Mouse (Mus musculus): ENCODE results near the gene Wipf1.

The Wipf1 gene

GRCm38 (mm10) chr2:73428803-73429468 lies 100.6 kb downstream of the Wipf1 start:
- DNase-seq, result no peak

- DNase-seq, result peak; percentile 69
Measured at GRCm38 (mm10) chr2:73427293-73427692, 102.2 kb downstream of the Wipf1 start.

GRCm38 (mm10) chr2:73425822-73426221 lies 103.7 kb downstream of the Wipf1 start:
- no peak for DNase-seq

DNA sequence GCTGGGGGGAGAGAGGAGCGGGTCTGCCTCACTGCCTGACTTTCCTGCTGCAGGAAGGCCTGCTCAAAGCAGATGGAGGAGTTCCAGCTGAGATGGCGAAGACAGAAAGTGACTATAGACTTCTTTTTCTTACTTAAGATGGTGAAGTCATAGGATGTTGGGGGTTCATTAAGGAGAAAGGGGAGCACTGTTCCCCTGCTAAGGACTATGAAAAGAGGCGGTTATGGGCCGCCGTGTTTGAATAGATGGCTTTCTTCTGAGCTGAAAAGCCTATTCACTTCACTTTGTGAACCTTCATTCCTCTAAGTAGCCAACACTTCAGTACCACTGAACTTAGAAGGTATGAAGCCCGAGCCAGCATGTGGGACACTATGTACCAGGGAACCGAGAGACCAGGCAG lies 109.8 kb downstream of the Wipf1 start:
- DNase-seq, result no peak

DNA sequence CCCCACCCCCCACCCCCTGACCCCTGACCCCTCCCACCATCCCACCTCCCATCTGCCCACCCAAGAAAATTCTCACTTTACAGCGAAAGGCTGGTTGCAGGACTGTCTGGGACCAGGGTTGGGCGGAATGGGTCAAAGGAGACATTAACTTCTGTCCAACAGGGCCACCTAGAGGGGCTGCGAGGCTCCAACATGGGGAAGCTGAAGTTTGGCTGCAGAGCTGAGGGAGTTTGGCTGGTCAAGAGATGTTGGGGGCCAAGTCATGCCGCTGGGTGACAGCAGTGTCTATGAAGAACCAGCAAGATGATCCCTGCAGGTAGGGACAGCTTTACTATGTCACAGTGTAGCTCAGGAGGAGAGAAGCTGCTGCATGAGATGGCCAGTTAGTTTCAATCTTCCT lies 110.2 kb downstream of the Wipf1 start:
- DNase-seq, result peak; percentile 26

- DNase-seq, result no peak
Measured at GRCm38 (mm10) chr2:73415892-73416291, 113.6 kb downstream of the Wipf1 start.

DNA sequence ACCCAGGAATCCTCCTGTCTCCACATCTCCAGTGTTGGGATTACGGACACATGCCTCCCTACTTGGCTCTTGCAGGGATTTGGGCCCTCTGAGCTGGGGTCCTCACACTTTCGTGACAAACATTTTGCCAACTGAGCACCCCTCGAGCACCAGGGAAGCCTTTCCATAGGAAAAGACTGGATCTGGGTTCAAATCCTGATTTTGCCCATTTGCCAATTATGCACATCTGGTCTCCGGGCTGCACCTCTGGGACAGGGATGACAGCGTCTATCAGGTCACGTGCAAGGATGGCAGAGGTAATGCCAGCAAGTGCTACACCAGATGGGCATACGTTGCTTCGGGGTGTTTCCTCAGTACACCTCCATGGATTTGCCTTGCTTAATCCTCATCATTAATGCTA lies 119.5 kb downstream of the Wipf1 start:
- no peak for DNase-seq

DNA sequence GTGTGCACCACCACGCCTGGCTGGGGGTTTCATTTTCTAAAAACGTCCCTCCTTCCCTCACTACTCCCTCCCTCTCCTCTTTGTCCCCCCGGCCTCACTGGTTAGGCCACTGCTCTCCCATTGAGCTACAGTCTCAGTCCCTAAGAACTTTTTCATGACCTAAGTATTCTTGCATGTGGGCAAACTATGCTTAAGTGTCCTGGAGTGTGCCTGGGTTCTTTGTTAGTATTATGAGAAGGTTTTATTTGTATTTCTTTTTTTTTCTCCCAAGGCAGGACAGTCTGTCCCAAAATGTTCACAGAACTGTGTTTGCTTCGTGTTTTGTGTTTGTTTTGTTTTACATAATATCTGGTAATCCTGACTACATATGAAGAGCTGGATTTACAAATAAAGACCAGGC lies 121.9 kb downstream of the Wipf1 start:
- no peak for DNase-seq

DNA sequence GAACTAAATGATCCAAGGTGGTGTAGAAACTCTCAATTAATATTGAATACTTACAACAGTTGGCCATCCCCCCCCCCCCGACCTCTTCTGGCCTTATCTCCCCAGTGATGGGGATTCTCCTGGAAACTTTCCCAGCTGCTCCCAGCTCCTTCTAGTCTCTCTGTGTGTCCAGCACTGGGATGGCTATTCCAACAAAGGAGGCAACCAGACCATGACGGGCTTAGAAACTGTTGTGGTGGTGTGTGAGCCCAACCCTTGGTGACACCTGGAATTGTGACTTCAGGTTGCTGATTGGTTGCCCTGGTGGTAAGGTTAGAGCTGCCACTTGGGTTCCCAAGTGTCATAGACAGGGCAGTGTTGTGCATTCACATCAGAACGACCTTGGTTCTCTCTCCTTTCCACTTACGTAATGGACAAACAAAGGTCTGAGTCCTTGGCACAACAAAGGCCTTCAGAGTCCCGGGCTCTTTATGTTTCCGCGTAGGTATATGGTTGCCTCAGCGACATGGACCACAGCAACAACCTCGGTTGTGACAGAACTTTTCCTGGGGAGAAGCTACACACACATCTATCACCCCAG lies 123.1 kb downstream of the Wipf1 start:
- no peak for DNase-seq

- DNase-seq, result no peak
Measured at GRCm38 (mm10) chr2:73404980-73405379, 124.6 kb downstream of the Wipf1 start.

DNA sequence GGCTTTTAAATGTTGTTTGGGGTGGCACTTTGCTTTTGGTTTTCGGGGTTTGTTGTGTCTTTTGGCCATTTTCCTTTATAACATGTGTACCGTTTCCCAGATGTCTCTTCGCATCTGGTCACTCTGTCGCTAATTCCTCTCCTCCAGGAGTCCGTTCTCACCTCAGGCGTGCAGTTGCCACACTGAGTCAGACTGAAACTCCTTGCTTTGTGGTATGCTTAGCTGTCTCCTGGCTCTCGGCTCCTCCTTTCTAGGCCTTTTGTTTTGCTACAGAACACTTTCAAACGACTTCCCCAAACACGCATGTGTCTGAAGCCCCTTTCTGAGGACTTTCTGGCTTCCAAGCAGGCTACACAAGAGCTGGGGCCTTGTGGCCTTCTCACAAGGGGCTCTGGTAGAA lies 125.1 kb downstream of the Wipf1 start:
- DNase-seq, result no peak

GRCm38 (mm10) chr2:73403385-73404013 lies 126.0 kb downstream of the Wipf1 start:
- no peak for DNase-seq

- DNase-seq, result no peak
Measured at GRCm38 (mm10) chr2:73401689-73402088, 127.8 kb downstream of the Wipf1 start.

DNA sequence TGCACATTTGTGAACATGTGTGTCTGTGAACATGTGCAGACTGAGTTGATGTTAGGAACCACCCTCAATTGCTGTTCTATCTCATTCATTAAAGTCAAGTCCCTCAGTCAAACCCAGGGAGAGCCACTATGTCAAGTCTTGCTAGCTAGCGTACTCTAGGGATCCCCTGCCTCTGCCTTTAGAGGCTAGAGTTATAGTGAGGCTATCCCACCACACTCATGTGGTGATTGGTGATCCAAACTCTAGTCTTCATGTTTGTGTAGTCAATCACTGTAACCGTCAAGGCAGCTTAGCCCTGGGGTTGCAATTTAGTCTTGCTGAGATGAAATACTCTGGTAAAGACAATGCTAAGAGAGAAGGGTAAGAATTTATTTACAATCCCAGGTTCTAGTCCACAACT lies 132.1 kb downstream of the Wipf1 start:
- DNase-seq, result no peak

DNA sequence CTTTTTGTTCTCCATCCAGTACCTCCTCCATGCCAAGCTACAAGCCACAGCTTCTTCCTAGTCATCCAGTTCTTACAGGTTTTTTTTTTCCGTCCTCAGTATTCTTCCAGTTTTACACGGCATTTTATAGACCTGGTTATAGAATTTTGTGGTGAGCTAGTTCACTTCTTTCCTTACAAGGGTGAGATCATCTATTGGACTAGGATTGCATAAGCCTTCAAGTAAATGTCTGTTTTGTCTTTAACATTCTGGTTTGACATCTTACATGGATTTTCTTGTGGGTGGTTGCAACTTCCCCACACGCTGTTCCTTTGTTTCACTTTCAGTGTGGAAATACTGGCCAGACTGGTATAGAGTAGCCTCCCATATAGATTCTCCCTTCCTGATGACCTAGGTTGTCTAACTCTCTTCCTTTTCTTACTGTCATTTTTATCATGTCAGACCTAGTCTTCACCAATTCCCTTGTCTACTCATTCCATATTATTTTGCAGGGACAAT lies 132.7 kb downstream of the Wipf1 start:
- no peak for DNase-seq

DNA sequence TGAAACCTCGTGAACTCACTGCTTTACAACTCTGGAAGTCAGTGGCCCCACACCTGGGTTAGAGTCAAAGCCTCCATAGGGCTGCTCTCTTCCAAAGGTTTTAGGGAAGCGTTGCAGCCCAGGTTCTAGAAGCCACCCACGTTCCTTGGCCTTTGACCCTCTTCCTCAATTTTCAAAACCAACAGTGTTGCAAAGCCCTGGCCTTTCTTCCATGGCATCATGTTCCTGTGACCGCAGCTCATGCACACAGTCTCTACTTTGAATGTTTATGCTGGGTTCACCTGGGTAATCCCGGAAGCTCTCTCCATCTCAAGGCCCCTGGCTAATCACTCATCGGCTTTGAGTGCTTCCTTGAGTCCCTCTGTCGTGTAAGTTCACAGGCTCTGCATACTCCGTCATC lies 134.0 kb downstream of the Wipf1 start:
- DNase-seq, result no peak

- no peak for DNase-seq
Measured at GRCm38 (mm10) chr2:73394476-73394875, 135.1 kb downstream of the Wipf1 start.

DNA sequence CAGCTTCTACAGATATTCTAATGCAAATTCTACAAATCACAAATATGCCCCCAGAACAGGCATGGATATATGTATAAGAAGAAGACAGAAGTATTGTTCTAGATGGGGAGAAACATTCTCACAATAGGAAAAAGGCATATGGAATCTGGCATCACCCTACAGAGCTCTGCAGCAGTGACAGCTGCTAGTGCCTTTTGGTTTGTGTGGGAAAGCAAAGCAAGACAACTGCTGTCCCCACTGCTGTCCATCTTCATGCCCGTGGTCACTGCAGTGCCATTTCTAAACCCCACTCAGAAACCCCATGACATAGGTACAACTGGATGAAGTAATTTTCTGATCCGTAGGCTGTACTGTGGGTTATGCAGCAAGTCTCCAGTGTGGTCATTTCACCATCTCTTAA lies 136.8 kb downstream of the Wipf1 start:
- no peak for DNase-seq

DNA sequence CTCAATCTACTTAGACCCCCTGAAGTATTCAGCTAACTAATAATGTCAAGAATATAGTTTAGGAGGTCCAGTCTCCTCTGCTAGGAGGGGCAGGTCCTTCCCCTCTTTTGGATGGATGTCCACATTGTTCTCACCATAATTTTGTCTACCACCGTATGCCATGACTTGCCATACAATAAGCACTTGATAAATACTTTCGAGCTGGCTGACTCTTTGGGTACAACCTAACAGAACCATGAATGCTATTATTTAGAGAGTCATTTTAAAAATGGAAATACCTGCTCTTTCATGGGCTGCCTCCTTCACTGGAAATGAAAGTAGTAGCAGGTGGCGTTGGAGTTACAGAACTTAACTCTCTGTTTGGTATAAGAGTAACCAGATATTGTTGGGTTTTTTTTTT lies 139.6 kb downstream of the Wipf1 start:
- no peak for DNase-seq

DNA sequence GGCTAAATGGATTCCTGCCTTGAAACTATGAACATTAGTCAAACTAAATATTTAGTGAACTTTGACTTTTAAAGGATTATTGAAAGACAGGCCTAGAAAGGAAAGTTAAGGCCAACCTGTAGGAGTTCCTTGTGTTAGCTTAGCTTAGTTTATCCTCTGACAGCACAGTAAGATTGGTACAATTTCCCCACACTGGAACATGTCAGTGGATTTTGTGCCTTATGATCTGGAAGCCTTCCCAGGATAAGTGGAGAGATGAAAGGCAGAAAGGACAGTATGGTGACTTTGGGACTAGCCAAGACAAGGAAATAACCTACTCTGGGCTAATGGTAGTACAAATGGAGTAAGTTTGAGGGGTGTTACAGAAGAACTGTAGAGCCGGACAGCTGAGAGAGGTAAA lies 141.7 kb downstream of the Wipf1 start:
- no peak for DNase-seq

DNA sequence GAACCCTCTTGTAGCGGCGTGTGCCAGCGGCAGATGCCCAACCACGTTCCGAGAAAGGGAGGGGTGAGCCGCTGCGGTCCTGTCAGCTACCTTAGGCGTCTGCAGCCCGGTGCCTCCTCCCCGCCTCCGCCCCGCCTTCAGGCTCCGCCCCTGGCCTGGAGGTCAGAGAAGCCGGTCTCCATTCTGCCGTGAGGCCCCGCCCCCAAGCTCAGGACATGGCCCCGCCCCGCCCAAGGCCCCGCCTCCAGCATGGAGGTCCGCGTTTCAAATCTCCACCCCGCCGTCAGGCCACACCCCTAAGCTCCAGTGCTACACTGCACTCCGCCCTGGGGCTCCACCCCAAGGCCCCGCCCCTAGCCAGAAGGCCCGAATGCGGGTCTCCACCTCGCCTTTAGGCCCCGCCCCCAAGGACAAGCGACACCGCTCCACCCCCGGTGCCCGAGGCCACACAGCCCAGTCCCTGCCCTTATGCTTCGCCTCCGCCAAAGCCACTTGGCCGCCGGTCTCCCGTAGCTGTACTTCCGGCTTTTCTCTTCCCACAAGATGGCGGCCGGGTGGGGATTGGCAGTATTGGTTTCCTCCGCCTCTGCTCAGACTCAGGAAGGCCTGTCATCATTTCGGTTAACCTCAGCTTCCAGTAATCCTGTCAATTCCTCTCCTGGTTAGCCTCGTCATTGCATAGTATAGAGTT lies 143.0 kb downstream of the Wipf1 start, which contains the start of gene Gpr155:
TSS of gene Gpr155 (minus strand) at position 217 of the 691 bp plus-strand sequence.
- DNase-seq, result peak; percentile 100

- no peak for DNase-seq
Measured at GRCm38 (mm10) chr2:73385641-73386355, 143.7 kb downstream of the Wipf1 start.

DNA sequence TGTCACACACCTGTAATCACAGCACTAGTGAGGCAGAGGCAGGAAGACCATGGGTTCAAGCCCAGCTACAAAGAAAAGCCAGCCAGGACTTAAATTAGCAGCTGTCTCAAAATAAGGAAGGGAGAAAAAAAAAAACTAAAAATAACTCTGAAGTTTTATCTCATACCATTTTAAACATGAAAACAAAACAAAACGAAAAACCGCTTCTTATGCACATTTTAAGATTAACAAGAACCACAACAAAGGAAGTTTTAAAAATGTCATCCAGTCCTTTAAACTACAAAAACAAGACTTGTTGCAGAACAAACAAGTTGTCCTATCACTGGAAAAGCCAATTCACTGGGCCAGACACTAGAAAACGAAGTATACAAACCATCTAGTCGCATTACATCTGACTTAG lies 144.4 kb downstream of the Wipf1 start:
- DNase-seq, result no peak
